Mouse (Mus musculus) thymus, postnatal 4 days (tissue): ENCODE results near the gene Pfdn5.

Experiments used
- DNase-seq: peaks from one replicate; pipeline ENCODE4 v3.0.0; 2021

Pfdn5 gene

DNA sequence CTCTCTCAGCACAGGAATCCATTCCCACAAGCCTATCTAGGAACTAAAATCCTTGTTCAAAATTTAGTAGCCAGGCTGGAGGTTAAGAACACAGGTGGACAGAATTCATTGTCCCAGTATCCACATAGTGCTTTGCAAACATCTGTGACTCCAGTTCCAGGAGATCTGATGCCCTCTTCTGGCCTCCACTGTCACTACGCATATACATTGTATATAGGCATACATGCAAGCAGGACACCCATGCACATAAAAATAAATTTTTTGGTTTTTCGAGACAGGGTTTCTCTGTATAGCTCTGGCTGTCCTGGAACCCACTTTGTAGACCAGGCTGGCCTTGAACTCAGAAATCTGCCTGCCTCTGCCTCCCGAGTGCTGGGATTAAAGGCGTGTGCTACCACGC is 10.0 kb downstream of the Pfdn5 start:
- peak; percentile 66 for DNase-seq

DNA sequence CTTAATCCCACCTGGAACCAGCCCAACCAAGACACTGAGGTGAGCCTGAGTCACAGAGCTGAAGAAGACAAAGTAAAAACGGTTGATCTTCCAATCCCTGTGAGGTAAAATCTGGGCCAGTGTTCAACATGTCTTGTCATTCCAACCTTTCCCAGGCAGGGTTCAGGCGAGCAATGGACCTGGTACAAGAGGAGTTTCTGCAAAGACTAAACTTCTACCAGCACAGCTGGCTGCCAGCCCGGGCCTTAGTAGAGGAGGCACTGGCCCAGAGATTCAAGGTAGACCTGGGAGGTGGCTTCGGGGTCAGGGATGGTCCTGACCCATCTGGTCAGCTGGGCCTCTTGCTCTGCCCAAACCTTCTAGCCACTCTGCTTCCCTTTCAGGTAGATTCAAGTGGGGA is 11.0 kb downstream of the Pfdn5 start:
- DNase-seq: no peak

DNA sequence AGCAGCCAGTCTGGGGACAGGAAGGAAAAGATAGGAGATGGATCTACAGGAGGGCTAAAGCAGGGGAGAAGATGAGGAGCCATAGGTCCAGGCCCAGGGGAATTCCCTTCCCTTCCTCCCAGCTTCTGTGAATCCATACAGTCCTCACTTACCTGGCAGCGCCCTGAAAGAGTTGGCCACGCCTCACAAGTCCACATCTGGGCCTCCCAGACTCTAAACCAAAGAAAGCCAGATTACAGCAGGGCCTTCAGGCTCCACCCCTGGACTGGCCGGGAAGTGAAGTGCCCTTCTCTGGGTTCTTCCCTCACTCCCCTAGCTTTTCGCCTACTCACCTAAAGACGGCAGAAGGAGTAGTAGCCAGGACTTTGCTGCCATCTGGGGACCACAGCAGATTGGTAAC is 13.7 kb downstream of the Pfdn5 start:
- no peak for DNase-seq

- DNase-seq: peak; percentile 76
Observed at GRCm38 (mm10) chr15:102341580-102341979, 15.7 kb downstream of the Pfdn5 start.

DNA sequence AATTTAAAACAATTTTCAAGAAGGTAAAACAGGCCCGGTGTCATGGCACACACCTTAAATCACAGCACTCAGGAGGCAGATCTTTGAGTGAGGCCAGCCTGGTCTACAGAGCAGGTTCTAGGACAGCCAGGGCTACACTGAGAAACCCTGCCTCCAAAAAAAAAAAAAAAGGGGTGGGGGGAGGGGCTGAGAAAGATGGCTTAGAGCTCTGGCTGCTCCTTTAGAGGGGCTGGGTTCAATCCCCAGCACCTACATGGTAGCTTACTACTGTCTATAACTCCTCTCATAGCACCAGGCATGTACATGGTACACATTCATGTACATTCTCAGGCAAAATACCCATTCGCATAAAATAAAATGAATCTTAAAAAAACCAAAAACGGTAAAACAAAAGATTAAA is 18.6 kb downstream of the Pfdn5 start:
- no peak for DNase-seq

DNA sequence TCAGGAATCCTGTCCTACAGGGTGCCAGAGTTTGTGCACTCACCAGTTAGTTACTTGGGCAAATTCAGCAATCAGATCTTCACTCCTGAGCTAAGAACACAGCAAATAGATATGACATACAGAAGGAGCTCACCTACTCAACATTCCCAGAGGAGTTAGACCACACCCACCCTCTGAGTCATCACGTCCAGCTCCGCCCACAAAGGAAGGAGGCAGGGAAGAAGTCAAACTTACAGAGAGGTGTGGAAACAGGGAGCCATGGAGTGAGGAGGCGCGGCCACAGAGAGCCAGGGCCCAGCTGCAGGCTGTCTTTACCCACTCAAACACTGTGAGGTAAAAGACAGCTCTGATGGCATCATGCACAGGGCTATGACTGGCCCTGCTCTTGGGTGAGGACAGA is 20.5 kb downstream of the Pfdn5 start:
- DNase-seq: no peak

- peak; percentile 97 for DNase-seq
Observed at GRCm38 (mm10) chr15:102350138-102350941, 24.4 kb downstream of the Pfdn5 start, which contains the start of gene Aaas. Aaas (minus strand) TSS chr15:102350771.

DNA sequence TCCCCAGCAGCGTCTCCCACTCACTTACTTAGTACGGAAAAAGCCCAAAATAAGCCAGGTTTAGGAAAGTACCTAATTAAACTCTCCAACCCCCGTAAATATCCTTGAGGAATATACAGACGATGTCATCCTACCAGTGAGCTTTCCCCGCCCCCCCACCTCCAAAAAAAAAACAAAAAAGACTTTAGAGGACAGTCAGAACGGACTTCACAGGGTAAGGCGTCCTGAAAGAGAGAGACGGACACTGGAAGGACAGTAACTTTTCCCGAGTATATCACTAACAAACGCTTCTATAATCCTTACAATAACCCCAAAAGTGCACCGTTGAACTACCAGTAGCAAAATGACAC is 25.0 kb downstream of the Pfdn5 start:
- no peak for DNase-seq

GRCm38 (mm10) chr15:102352177-102352576 is 26.3 kb downstream of the Pfdn5 start:
- DNase-seq: peak; percentile 33

DNA sequence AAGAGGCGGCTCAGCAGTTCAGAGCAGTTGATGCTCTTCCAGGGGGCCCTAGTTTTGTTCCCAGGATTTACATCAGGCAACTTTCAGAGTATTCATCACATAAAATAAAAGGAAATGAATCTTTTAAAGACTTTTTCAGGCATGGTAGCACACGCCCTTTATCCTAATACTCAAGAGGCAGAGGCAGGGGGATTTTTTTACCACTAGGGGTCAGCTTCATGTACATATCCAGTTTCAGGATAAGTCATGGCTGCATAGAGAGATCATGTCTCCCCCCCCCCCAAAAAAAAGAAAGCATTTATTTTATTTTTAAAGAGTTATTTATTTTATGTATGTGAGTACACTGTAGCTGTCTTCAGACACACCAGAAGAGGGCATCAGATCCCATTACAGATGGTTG is 28.1 kb downstream of the Pfdn5 start:
- DNase-seq: no peak

GRCm38 (mm10) chr15:102355134-102355870 is 29.4 kb downstream of the Pfdn5 start:
- DNase-seq: peak; percentile 53

GRCm38 (mm10) chr15:102355871-102356441 is 30.0 kb downstream of the Pfdn5 start:
- DNase-seq: no peak

- no peak for DNase-seq
Observed at GRCm38 (mm10) chr15:102356501-102357325, 30.8 kb downstream of the Pfdn5 start.

DNA sequence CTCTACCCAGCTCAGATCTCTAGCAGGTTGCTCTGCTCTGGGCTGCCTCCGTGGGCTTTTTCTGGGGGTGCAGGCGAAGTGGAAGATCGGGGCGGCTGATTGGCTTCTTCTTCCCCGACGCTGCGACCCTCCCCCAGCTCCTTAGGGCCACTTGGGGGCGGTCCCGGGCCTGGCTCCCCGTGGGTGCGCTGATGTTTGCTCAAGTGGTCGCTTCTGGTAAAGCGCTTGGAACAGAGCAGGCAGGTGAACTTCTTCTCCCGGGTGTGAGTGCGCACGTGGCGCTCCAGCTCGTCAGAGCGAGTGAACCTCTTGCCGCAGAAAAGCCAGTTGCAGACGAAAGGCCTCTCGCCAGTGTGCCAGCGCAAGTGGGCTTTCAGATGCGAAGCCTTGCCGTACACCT is 32.2 kb downstream of the Pfdn5 start:
- peak; percentile 63 for DNase-seq

DNA sequence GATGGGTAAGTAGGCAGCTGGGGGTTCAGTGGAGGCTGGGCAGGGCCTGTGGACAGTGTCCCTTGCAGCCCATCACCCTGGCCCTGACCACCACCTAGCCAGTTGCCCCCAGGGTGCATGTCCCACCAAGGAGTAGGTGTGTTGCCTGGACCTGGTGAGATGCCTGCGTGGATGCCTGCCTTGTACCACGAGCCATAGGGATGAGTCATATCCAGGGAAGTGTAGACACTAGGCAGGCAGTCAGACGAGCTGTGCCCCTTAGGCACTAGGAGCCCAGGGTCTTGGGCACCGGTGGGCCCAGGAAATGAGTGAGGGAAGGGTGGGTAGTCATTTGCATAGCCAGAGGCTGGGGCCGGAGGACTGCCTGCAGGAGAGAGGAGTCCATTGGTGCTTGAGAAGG is 32.9 kb downstream of the Pfdn5 start:
- no peak for DNase-seq

DNA sequence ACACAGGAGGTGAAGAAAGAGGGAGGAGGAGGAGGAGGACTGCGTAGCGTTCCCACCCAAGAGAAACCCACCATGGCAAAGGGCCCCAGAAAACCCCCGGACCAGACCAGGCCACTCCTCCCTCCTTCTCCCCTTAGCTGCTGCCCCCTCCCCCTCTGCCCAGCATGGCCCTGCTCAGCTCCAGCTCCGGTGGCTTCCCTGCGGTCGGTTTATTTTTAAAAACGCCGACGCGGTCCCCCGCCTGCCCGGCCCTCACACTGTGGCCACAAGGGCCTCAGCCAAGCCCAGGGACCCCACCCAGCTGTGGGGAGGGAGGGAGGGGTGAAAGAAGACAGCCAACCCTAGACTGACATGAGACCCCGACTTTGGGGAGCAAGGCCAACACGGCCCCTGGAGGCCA is 36.7 kb downstream of the Pfdn5 start:
- no peak for DNase-seq

DNA sequence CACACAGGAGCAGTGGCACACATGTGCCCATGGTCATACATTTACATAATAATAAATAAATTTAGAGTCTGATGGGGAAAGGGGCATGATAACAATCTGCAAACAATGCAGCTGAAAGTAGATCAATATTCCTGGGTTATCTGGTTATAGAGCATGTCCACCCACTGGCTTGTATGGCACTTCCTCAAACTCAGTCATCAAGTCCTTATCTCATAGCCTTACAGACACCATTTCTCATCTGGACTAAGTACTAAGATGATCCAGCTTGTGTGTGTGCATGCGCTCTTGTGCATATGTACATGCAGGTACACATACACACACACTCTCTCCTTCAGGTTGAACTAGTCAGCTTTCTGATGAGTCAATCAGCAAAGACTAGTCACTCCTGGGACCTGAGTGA is 38.8 kb downstream of the Pfdn5 start:
- no peak for DNase-seq

DNA sequence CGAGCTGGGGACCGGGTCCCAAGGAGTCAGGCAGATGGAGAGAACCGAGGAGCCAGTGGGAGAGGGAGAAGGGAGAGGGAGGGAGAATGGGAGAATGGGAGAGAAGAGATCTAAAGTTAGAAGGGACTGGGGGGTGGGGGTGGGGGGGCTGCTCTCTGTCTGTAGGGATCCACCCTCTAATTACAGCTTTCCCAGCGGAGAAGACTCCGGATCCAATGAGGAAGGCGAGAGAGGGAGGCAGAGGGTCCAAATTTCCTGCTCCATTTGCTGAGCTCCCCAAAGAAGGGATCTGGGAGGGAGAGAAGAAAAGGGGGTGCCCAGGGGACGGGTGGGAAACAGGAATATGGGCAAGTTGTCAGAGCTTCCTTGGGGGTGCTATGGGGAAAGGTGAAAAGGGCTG is 40.3 kb downstream of the Pfdn5 start:
- no peak for DNase-seq

- no peak for DNase-seq
Observed at GRCm38 (mm10) chr15:102366733-102367344, 40.9 kb downstream of the Pfdn5 start, which contains the start of gene Sp7. Sp7 (minus strand) TSS chr15:102367182.

DNA sequence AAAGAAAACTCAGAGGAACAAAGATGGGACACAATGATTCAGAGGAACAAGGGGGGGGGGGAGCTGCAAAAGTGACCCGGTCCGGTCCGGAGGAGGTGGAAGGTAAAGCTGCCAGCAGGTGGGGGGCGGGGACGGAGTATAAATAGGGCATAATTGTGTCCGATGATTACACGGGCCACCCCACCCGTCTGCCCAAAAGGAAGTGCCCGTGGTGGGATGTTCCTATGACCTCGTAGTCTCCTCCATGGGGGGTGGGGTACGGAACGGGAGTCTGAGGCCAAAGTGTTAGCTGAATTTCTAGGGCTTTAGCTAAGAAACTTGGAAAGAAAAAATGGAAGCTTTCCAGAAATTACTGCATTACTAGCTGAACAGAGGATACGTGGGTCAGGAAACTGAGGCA is 44.1 kb downstream of the Pfdn5 start:
- no peak for DNase-seq

GRCm38 (mm10) chr15:102370727-102371126 is 44.8 kb downstream of the Pfdn5 start:
- DNase-seq: no peak

DNA sequence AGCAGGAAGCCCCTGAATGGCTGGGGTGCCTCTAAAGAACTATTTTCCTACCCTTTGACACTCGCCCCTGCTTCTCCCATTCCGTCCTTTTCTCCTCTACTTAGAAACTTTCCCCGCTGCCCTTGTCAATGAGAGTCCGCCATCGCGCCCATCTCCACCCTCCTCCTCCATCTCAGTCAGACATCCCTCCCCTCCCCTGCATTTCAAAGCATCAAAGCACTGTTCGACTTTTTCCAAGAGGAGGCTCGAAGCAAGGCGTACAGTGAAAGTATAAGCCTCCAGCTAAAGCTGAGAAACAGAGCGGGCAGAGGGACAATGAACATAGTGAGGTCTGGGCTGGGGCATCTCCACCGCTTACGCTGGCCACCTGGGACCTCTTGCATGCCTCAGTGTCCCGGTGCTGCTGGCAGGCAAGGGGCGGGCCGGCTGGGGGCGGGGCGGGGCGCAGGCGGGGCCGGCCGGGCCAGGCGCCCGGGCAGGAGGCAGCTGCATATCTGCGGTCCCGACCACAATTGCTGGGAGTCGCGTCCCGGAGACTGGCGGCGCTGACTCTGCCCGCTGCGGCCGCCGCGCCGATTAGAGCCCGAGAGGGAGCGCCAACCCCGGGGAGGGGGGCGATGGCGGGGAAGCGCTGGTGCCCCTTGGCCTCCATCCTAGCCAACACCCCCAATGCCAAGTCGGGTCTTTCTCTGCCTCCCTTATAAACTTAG is 50.7 kb downstream of the Pfdn5 start:
- DNase-seq: peak; percentile 67
